Mouse (Mus musculus): ENCODE data around the gene Mmp24.

GRCm38 (mm10) chr2:155773664-155774063 lies 1.5 kb upstream of the Mmp24 start:
- TF ChIP-seq CTCF (IDR thresholded peaks at IDR 0.05; ENCODE audit: insufficient read depth, low read depth, low read length) (no peak), POLR2A (IDR thresholded peaks at IDR 0.05; ENCODE audit: insufficient read depth, low read depth, low read length) (no peak)
